Mouse (Mus musculus) urinary bladder, postnatal 14 days (tissue): ENCODE results near the gene Ptpn4.

Source experiments
- DNase-seq: peaks from one replicate; pipeline ENCODE4 v3.0.0; 2021; ENCODE audit warnings: low spot score

The Ptpn4 gene

DNA sequence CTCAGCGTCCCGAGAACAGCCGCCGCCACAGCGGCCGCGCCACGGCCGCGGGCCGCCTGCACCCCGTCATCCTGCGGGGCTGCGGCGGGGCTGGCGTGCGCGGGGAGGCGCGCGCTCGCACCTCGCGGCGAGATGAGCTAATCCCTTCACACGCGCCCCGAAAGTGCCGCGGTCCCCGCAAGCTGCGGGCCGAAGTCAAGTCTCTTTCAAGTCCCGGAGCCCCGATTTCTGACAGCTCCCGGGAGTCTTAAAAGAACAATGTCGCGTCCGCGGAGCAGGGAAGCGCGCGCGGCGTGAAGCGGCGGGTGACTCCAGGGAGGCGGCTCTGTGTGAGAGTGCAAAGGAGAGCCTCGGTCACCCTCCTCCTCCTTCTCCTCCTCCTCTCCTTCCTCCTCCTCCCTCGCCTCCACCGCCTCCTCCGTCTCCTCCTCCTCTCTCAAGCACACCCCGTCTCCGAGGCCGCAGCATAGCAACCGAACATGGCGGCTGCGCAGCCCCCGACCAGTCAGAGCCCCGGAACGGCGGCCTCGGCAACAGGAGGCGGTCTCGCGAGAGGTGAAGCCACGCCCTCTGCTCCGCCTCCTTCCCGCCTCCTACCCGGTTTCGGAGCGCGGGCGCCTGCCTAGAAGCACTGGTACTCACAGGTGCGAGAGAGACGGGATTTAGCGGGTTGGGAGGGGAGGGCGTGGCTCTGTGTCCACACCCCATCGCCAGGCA, at the start of gene Ptpn4:
TSS of gene Ptpn4 (minus strand) at position 579 of the 717 bp plus-strand sequence.
- peak; percentile 99 for DNase-seq

DNA sequence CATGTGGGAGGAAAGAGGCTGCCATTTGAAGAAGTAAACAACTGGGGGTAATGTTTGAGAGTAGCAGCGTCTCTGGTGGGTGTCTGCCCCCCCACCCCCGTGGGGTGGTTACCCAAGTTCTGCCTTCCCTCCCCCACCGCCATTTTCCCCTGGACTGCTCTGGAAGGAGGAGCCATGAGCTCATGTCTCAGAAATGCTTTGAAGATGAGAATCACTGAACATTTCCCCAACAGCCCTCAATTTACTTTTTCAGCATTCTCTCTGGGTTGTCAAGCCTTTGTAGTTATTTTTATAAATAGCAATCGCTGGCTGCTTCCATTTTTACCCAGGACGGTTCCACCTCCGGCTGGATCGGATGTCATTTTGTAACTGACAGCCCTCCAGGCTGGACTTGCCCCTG, 48.9 kb upstream of the Ptpn4 start:
- no peak for DNase-seq

DNA sequence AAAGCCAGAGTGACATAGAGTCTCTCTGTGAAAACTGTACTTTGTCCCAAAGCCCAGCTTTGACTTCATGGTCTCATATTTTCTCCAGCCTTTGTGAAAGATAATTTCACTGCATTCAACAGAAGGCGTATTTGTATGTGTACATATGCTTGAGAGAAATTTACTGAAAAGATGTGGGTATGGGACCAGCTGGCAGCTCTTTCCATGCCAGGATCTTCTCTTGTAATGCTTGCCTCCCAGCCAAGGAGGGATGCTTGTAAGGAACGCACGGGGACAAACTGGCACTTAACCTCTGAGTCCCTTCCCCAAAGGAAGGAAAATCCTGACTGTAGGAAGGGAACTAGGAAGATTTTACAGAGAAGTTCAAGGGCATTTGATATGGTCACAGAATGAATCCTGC, 46.9 kb upstream of the Ptpn4 start:
- no peak for DNase-seq

DNA sequence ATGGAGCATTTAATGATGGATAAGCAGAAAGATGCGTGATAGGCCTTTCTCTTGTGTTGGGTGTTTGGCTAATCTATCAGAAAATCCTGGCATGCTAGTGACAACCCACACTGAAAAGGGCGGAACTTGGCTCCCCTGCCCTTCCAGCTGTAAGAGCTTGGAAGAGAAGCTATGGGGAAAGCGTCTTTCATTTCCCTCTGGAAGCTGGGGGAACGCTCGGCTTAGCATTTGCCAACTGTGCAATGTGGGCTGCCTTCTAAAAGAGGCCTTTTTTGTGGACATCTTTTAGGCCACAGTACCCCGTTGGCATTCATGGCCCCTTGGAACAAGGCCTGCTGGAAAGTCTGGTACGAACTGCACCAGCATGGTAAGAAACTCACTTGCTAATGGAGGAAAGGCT, 41.5 kb upstream of the Ptpn4 start:
- no peak for DNase-seq

DNA sequence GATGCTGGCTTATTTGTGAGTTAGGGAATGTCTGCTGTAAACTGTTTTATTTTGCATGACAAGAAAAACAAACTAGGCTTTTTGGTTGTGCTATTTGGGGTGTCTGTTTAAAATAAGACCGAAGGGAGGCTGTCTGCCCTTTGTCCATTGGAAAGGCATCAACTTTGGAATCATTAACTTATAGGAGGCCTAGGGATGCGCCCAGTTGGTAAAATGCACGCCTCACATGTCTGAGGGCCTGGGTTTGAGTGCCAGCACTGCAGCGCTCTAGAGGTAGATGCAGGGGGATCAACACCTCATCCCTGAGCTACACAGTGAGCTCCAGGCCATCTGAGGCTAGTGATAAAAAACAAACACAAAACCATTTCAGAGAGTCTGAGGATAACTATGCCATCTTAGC, 40.1 kb upstream of the Ptpn4 start:
- DNase-seq, result no peak

DNA sequence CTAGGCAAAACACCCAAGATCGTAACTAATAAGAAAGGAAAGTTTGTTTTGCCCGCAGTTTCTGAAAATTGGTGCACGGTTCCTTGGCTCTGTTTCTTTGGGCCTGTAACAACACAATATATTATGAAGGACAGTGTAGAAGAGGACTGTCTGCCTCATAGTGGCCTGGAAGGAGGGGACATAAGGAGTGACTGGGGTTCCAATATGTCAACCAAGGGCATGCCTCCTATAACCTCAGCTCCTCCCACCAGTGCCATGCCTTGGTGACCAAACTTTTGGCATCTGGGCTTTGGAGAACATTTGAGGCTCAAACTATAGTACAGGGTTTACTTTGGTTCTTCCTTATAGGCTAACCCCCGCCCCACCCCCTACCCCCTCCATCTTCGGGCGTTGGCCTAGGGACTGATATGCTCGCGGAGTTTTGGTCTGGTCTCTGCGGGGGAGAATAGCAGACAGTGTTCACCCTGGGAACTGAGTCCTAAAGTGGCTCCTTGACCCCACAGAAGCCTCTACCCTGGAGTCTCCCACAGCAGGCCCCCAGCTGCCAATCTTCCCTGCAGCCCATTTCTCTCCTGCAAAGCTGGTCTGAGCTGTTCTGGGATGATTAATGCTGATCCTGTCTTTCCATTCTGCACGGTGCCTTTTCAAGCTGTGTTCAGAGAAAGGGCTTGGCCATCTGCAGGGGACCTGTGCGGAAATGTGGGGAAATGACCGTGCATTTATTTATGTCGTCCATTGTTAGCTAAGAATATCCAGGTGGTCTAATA, 31.2 kb upstream of the Ptpn4 start:
- no peak for DNase-seq

DNA sequence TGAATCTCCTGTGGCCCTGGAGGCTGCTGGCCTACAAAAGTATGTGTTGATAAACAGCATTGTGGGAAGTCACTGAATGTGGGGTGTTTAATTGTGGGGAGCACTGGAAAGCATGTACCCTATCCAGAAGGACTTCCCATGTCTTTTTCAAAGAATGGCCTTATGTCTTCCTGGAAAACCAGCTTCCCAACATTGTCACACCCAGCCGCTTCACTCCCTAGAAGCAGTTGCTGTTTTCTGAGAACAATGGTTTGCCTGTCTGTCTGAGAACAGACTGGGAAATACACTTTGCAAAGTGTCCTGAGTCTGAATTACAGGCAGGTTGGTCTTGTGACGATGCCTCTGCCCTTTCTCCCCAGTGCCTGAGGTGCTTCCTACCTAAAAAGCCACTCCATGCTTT, 29.9 kb upstream of the Ptpn4 start:
- no peak for DNase-seq

DNA sequence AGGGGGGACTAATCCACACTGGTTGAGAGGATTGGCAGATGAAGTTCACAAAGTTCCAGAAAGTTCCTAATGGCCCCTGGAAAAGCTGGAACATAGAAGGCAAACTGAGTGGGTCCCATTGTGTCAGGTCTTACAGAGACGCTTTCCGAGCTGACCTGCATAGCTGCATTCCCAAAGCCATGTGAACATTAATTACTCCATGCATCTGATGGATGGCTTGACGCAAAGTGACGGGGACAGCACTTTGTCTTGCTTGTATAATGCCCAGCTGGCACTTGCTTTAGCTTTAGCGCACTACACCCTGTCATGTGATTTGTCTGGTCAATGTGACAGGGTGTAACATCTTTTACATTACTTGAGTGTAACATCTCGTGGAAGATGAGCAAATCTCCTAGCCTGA, 27.9 kb upstream of the Ptpn4 start:
- DNase-seq, result no peak

DNA sequence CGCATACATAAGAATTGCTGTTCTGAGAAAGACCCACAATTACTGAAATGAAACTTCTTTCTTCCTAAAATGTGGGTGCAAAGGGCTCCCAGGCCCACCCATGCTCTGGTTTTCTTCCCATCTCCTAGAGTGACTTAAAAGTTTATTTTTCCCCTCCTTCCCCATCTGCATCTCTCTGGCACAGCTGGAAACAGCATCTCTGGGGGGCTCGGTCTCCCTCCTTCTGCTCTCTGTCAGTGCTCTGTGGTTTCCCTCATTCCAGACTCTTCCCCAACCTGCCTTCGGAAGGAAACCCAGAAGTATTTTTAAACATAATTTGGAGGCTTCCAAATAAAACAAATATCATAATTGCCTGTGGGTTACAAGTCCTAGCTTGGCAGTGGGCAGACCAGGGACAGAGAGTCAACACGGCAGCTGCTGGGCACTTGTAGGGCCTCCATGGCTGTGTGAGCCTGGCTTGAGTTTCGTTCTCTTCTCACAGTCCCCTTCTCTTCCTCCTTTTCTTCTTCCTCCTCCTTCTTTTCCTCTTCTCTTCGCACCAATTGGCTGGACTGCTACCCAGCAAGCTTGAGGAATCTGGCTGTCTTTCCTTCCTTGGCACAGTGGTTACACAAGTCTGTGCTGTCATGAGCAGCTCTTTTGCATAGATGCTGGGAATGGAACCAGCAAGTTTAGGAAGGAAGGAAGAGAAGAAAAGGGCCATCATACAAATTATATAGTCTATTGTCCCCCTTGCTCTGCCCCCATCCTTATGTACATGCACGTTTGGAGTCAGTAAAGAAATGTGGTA, 26.3 kb upstream of the Ptpn4 start:
- no peak for DNase-seq

DNA sequence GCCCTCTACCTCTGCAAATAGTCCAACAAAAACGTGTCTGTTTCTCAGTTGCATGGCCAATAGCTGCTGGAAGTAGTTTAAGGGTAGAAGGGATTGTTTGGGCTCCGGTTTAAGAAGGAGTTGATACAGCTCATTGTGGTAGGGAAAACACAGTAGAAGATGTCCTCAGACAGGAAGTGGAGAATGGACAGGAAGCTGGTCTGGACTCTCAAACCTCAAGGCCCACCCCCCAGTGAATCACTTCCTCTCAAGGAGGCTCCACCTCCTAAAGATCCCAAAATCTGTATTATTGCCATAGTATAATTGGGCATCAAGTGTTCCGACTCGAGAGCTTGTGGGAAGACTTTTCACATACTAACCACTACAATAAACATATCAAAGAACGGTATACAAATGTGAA, 22.2 kb upstream of the Ptpn4 start:
- no peak for DNase-seq

DNA sequence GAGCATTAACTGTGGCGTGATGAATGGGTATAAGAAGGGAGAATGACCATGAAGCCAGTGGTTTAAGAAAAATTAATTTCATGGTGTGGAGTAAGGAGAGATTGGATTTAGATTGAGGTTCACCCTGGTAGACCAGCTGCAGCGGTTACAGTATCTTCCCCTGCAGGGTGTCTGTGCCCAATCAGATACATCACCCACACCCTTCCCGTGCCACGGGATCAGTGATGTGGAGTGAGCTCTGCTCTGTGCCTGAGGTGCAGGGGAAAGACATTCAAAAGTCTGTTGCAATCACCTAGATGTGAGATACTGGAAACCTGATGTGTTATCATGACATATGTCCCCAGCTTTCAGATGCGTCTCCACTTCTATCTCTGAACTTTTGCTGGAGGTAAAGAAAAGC, 15.6 kb upstream of the Ptpn4 start:
- no peak for DNase-seq

DNA sequence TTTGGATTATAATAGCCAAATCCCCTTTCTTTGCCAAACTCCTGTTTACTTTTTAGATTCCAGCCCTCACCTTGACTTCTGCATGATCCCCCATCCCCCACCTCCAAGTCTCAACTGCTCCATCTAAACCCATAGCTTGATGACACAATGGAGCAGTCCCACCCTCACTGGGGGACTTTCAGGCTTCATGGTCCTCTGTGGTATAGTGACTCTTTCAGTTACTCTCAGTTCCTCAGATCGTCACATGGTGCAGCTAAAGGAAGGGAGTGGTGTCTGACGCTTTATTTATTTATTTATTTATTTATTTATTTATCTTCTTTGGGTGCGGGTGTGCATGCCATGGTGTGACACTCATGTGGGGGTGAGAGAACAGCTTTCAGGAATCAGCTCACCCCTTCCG, 14.9 kb upstream of the Ptpn4 start:
- DNase-seq, result no peak

DNA sequence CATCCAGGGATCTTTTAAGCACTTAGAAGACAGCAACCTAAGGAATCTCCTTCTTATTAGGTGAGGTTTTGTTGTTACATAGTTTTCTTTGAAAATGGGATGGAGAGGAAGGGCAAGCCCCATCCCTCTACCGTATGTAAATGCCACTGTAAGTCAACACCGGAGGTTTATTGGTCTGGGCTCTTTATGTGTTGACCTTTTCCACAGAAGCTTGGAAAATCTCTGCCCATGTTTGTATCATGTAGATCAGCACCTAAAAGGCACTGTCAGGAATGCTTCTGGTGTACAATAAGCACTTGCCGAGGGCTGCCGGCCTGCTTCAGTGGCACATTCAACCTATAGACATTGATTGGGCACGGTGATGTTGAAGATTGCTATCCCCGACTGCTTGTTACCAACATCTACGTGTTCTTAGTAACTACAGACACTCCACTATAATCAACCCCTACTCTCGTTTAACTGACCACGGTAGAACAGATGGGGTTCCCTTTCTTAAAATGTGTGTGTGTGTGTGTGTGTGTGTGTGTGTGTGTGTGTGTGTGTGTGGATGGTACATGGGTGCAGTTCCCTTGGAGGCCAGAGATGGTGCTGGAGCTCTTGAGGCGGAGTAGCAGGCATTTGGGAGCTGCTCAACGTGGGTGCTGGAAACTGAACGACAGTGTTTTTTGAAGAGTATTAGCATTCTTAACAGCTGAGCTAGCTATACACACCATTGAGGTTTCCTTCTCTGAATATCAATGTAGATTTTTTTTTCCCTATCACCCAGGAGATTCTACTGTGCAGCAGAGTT, 11.9 kb upstream of the Ptpn4 start:
- no peak for DNase-seq

DNA sequence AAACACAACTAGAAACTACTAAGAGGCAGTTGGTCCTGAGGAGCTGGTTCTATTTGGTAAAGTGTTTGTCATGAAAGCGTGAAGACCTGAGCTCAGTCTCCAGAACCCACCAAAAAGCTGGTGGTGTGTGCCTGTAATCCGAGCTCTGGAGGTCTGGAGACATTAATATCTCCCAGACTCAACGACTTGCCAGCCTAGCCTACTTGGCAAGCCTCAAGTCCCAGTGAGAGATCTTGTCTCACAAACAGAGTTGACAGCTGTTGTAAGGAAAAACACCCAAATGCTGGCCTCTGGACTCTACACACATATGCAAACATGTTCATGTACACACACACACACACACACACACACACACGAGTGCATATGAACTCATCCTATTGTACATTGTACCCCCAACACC, 7.9 kb upstream of the Ptpn4 start:
- DNase-seq, result no peak

DNA sequence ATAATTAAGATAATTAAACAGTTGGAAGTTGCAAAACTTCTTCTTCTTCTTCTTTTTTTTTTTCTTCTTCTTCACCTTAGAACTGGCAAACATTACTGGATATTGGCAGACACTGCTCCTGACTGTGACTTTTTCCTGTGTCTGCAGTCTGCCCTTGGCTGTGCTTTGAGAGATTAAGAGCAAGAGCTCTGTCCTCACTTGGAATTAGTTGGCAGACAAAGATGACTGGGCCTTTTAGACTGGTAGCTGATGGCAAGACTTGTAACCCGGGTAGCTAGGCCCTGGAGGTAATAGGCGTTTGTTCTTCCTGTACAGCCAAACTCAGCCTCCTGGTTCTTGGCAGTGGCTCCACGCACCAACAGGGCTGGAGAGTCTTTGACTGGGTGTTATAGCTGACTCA, 5.7 kb upstream of the Ptpn4 start:
- no peak for DNase-seq

DNA sequence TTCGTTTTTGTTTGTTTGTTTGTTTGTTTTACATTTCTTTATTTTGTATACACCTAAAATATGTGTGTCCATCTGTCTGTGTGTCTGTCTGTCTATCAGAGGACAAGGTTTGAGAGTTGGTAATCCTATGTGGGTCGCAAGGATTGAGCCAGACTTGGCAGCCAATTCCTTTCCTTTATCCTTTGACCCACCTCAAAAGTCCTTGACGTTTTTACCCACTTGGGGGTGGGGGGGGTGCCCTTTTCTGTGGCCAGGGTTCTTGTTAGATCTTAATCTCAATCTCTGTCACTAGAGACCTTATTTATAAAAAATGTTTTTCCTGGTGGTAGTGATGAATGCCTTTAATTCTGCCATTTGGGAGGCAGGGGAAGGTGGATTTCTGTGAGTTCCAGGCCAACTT, 828 bp upstream of the Ptpn4 start:
- no peak for DNase-seq

DNA sequence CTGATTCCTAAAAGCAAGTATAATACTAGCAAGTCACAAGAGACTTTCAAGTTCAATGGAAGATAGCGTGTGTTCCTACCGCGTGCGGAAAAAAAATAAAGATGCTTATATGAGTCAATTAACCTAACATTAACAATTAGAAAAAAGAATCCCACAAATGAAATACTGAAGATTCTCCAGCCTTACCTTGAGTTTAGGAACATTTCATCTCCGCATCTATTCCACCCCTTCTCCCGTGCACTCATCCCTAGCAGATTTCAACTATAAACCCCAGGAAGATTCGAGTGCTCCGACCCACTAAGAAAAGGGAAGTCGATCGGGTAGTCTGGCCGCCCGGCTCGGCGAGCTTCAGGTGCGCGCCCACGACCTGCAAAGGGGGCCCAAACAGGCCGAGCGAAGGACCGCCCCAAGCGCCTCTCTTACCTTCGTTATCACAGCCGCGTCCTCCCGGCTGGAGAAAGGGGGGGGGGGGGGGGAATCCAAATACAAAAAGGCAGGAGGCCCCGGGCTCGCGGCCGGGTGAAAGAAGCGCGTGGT, 866 bp downstream of the Ptpn4 start:
- peak; percentile 32 for DNase-seq

DNA sequence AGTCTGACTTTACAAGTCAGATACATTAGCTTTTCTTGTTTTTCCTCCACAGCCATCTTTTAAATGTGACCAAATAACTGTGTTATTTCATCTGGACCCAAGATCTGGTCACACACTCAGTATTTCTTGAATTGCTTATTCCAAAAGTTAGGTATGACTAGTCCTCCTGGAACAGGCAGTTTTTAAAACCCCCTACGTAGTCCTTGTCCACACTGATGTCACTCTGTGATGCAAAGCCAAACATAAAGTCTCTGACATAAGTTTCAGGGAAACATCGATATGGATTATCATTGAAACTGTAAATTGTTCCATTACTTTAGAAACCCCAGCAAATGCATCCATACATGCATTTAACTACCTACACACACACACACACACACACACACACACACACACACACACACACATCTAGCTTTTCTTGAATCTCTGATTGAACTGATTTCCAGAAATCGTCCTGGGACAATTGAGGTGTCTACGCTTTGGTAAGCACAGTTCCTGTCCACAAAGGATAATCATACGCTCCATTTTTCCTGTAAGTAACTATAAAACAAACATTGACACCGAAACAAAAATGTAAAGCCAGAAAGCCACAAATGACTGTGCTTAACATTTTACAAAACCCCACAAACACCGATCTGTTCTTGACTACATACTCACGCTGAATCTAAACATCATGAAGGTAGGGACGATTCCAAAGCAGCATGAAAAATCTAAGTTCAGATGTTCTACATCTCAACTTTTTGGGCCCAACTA, 1.5 kb downstream of the Ptpn4 start:
- DNase-seq, result no peak

DNA sequence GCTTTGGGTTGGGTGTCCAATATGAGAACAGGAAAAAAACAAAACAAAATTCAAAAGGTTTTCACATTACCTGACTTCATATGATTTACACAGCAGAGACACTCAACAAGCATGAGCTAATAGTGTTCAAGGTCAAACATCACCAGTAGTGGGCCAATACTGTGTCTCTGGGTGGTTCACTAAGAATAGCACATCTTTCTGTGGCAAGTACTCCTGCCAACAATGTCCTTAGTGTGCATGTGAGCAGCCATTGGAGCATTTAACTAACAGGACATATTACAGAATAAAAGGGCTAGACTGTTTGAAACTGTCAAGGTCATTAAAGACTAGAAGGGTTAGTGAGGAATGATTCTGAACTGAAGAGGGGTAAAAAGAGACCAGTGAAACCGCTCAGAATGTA, 9.3 kb downstream of the Ptpn4 start:
- no peak for DNase-seq

DNA sequence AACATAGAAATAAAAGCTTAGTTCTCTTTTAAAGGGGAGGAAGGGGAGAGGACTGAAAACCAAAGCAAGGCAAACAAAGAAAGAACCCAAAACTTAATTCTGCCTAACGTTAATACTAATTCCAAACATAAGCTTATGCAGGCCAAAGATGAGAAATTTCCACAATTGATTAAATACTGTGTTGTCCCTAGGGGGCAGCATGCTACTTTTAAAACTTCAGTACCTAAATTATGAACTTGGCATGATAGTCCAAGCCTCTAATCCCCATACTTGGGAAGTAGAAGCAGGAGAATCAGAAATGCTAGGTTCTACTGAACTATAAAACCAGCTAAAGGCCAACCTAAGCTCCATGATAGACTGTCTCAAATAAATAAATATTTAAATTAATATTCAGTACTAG, 18.7 kb downstream of the Ptpn4 start:
- no peak for DNase-seq

DNA sequence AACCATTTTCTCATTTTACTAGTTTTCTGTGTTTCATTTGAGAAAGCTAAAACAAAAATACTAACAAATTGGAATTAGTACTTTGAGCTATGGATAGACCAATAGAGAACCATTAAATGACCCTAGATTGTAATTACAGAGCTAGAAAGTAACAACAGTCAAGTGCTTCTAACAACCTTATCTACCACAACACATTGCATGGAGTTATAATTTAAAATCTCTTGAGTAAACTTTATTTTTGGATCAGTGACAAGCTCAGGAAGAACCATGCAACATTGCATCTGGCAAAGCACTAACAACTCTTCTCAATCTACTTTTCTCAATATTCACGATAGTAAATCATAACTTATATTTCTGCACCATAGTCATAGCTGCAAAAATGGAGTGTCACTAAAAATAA, 29.7 kb downstream of the Ptpn4 start:
- no peak for DNase-seq
